Mouse (Mus musculus) midbrain, postnatal 0 days (tissue): Measurements from ENCODE around the gene Olfr891. TPM values are rescaled to one million over a fixed set of nuclear protein-coding genes. Genes with fewer than 3 reads are reported as not detected.
"Not testable (repeated sequence)": the region's sequence is repeated elsewhere in the genome, so short reads cannot be mapped to it uniquely, and the experiment has no call there.

Experiments
- ATAC-seq: fragments of 200-750 bp; cut with Nextera tagmentation; 2 replicates; pipeline ENCODE4 v1.8.0; 2017; ENCODE audit warnings: moderate number of reproducible peaks, mild to moderate bottlenecking, moderate TSS enrichment, moderate library complexity; ENCODE audit not compliant: low FRiP score
- DNase-seq: peaks from one replicate; pipeline ENCODE4 v3.0.0-alpha.2; 2015; ENCODE audit warnings: low spot score
- H3K27ac ChIP-seq: fragments of 300-500 bp; sonication (generic); 2 replicates; pipeline ENCODE4 v1.5.1; 2014; ENCODE audit warnings: low read depth, mild to moderate bottlenecking, low read length, mixed read lengths
- H3K27me3 ChIP-seq: fragments of 300-500 bp; sonication (generic); 2 replicates; pipeline ENCODE4 v1.6.1; 2014; ENCODE audit warnings: low read length, control low read depth, mixed read lengths; ENCODE audit not compliant: insufficient read depth
- H3K36me3 ChIP-seq: fragments of 300-500 bp; sonication (generic); 2 replicates; pipeline ENCODE4 v1.6.1; 2014; ENCODE audit warnings: low read length, control low read depth, mixed read lengths; ENCODE audit not compliant: insufficient read depth
- H3K4me1 ChIP-seq: fragments of 300-500 bp; sonication (generic); 2 replicates; pipeline ENCODE4 v1.6.1; 2014; ENCODE audit warnings: mild to moderate bottlenecking, control low read depth, antibody characterized with exemption, low read length, mixed read lengths; ENCODE audit not compliant: insufficient read depth
- H3K4me2 ChIP-seq: fragments of 300-500 bp; sonication (generic); 2 replicates; pipeline ENCODE4 v1.6.1; 2014; ENCODE audit warnings: low read depth, mild to moderate bottlenecking, low read length, mixed read lengths; ENCODE audit not compliant: poor library complexity, severe bottlenecking
- H3K4me3 ChIP-seq: fragments of 300-500 bp; sonication (generic); 2 replicates; pipeline ENCODE4 v1.5.1; 2014; ENCODE audit warnings: low read depth, mild to moderate bottlenecking, low read length, moderate library complexity
- H3K9ac ChIP-seq: fragments of 300-500 bp; sonication (generic); replicated peaks from 2 replicates; pipeline ENCODE4 v1.6.1; 2014; ENCODE audit warnings: mild to moderate bottlenecking, low read length, moderate library complexity, mixed read lengths; ENCODE audit not compliant: poor library complexity, severe bottlenecking
- H3K9me3 ChIP-seq: fragments of 300-500 bp; sonication (generic); 2 replicates; pipeline ENCODE4 v1.6.1; 2016; ENCODE audit warnings: low read length, control low read depth
- CTCF ChIP-seq: IDR thresholded peaks from 2 replicates; pipeline ENCODE4 v1.5.1; 2016; ENCODE audit warnings: antibody characterized with exemption, mild to moderate bottlenecking
- WGBS: fragments of 180-500 bp; shearing (Covaris S2); extraction: QIAGEN DNeasy Blood & Tissue Kit; methylation state at CpG from one replicate; pipeline ENCODE4 v1.1.7; 2014; 5-methylcytosine and 5-hydroxymethylcytosine counted together
- polyA plus RNA-seq: library from polyadenylated mRNA; unstranded; fragments of >200 nt; fragmentation: Nextera tagmentation; extraction: Ambion mirVana; gene quantifications from 2 replicates; pipeline ENCODE4 v1.2.1, GENCODE M21; 2015
- total RNA-seq: library from RNA; depleted of rRNA; stranded (reverse); fragments of >200 nt; gene quantifications from 2 replicates; pipeline ENCODE4 v1.2.3, GENCODE M21; 2014; rRNA removed

The Olfr891 gene
- total RNA-seq: not detected in 2 replicates
- polyA plus RNA-seq: not detected in 2 replicates

GRCm38 (mm10) chr9:38180721-38181120 lies at the start of gene Olfr891:
Gene Olfr891 (minus strand): TSS chr9:38180821.
- no peaks in the 10 kb centered on the region for H3K4me1 ChIP-seq
- no peaks in the 10 kb centered on the region for H3K36me3 ChIP-seq
- no peak within 1 kb of the TSS for H3K9ac ChIP-seq
- WGBS: 81% methylated on average over 1 of the region's 1 CpGs
- H3K9me3 ChIP-seq: no peaks in the 10 kb centered on the region
- no peak within 1 kb of the TSS for H3K27ac ChIP-seq
- TF ChIP-seq CTCF: no peak
- H3K27me3 ChIP-seq: no peaks in the 10 kb centered on the region
- no peak for ATAC-seq
- H3K4me3 ChIP-seq: no peak within 1 kb of the TSS
- DNase-seq: no peak
- H3K4me2 ChIP-seq: no peak within 1 kb of the TSS

GRCm38 (mm10) chr9:38217755-38218154 lies 37.1 kb upstream of the Olfr891 start, which contains the start of gene Olfr894:
Gene Olfr894 (plus strand): TSS chr9:38218055.
- H3K9me3 ChIP-seq: no peaks in the 10 kb centered on the region
- no peak within 1 kb of the TSS for H3K27ac ChIP-seq
- no peak within 1 kb of the TSS for H3K9ac ChIP-seq
- DNase-seq (no peak), ATAC-seq (no peak)
- H3K4me3 ChIP-seq: no peak within 1 kb of the TSS
- no peak for TF ChIP-seq CTCF
- no peaks in the 10 kb centered on the region for H3K36me3 ChIP-seq
- no peak within 1 kb of the TSS for H3K4me2 ChIP-seq
- no peaks in the 10 kb centered on the region for H3K27me3 ChIP-seq
- no peaks in the 10 kb centered on the region for H3K4me1 ChIP-seq

- TF ChIP-seq CTCF: no peak
- DNase-seq (no peak), ATAC-seq (no peak)
- H3K4me3 ChIP-seq: no peak within 1 kb of the TSS
- no peaks in the 10 kb centered on the region for H3K27me3 ChIP-seq
- no peaks in the 10 kb centered on the region for H3K9me3 ChIP-seq
- H3K4me1 ChIP-seq: no peaks in the 10 kb centered on the region
- H3K36me3 ChIP-seq: no peaks in the 10 kb centered on the region
- H3K4me2 ChIP-seq: no peak within 1 kb of the TSS
- 73% methylated on average over 3 of the region's 3 CpGs for WGBS
- H3K27ac ChIP-seq: no peak within 1 kb of the TSS
- no peak within 1 kb of the TSS for H3K9ac ChIP-seq
These were observed 27.4 kb upstream of the Olfr891 start, which contains the start of gene Olfr893 for GRCm38 (mm10) chr9:38208065-38208464. Gene Olfr893 (plus strand): TSS chr9:38208365.

- not testable (repeated sequence) for DNase-seq, H3K27me3 ChIP-seq, H3K4me1 ChIP-seq, H3K9ac ChIP-seq, H3K27ac ChIP-seq, H3K4me3 ChIP-seq, H3K9me3 ChIP-seq, ATAC-seq, H3K36me3 ChIP-seq, H3K4me2 ChIP-seq
- WGBS: 47% methylated on average over 2 of the region's 2 CpGs
These were observed 12.3 kb downstream of the Olfr891 start for GRCm38 (mm10) chr9:38168341-38168740.

- Histone ChIP-seq H3K27me3 (no peaks in the 10 kb centered on the region), H3K36me3 (no peaks in the 10 kb centered on the region), H3K4me3 (no peak within 1 kb of the TSS), H3K27ac (no peak within 1 kb of the TSS), H3K9me3 (no peaks in the 10 kb centered on the region), H3K9ac (no peak within 1 kb of the TSS), H3K4me2 (no peak within 1 kb of the TSS), H3K4me1 (no peaks in the 10 kb centered on the region)
- no peak for TF ChIP-seq CTCF
- DNase-seq: no peak
- ATAC-seq: no peak
These were observed 38.4 kb downstream of the Olfr891 start, which contains the start of gene Olfr890 for GRCm38 (mm10) chr9:38142217-38142616. Gene Olfr890 (plus strand): TSS chr9:38142517.

Other genes with a start within 250 kb of the Olfr891 start
- gene Olfr881, start 189.0 kb downstream of the Olfr891 start, total RNA-seq: not detected in 2 replicates
- gene Olfr881, start 189.0 kb downstream of the Olfr891 start, polyA plus RNA-seq: not detected in 2 replicates
- not detected in 2 replicates for gene Olfr883, start 155.0 kb downstream of the Olfr891 start, total RNA-seq
- not detected in 2 replicates for gene Olfr883, start 155.0 kb downstream of the Olfr891 start, polyA plus RNA-seq
- gene Olfr884, start 134.3 kb downstream of the Olfr891 start, total RNA-seq: not detected in 2 replicates
- not detected in 2 replicates for gene Olfr884, start 134.3 kb downstream of the Olfr891 start, polyA plus RNA-seq
- gene Olfr885, start 119.5 kb downstream of the Olfr891 start, total RNA-seq: not detected in 2 replicates
- not detected in 2 replicates for gene Olfr885, start 119.5 kb downstream of the Olfr891 start, polyA plus RNA-seq
- not detected in 2 replicates for gene Olfr887, start 96.7 kb downstream of the Olfr891 start, total RNA-seq
- gene Olfr887, start 96.7 kb downstream of the Olfr891 start, polyA plus RNA-seq: not detected in 2 replicates
- gene Olfr888, start 72.7 kb downstream of the Olfr891 start, total RNA-seq: not detected in 2 replicates
- not detected in 2 replicates for gene Olfr888, start 72.7 kb downstream of the Olfr891 start, polyA plus RNA-seq
- gene Olfr889, start 65.6 kb downstream of the Olfr891 start, total RNA-seq: not detected in 2 replicates
- gene Olfr889, start 65.6 kb downstream of the Olfr891 start, polyA plus RNA-seq: 0.04 TPM in 1 of 2 replicates, not detected in the other
- gene Olfr890, start 38.3 kb downstream of the Olfr891 start, total RNA-seq: not detected in 2 replicates
- gene Olfr890, start 38.3 kb downstream of the Olfr891 start, polyA plus RNA-seq: not detected in 2 replicates
- gene Olfr893, start 27.5 kb upstream of the Olfr891 start, total RNA-seq: not detected in 2 replicates
- not detected in 2 replicates for gene Olfr893, start 27.5 kb upstream of the Olfr891 start, polyA plus RNA-seq
- gene Olfr894, start 37.2 kb upstream of the Olfr891 start, total RNA-seq: not detected in 2 replicates
- not detected in 2 replicates for gene Olfr894, start 37.2 kb upstream of the Olfr891 start, polyA plus RNA-seq
- not detected in 2 replicates for gene Olfr143, start 72.0 kb upstream of the Olfr891 start, total RNA-seq
- not detected in 2 replicates for gene Olfr143, start 72.0 kb upstream of the Olfr891 start, polyA plus RNA-seq
- not detected in 2 replicates for gene Olfr895, start 87.0 kb upstream of the Olfr891 start, total RNA-seq
- gene Olfr895, start 87.0 kb upstream of the Olfr891 start, polyA plus RNA-seq: not detected in 2 replicates
- gene Olfr896-ps1, start 110.3 kb upstream of the Olfr891 start, total RNA-seq: not detected in 2 replicates
- gene Olfr896-ps1, start 110.3 kb upstream of the Olfr891 start, polyA plus RNA-seq: not detected in 2 replicates
- gene Olfr25, start 148.2 kb upstream of the Olfr891 start, total RNA-seq: not detected in 2 replicates
- gene Olfr25, start 148.2 kb upstream of the Olfr891 start, polyA plus RNA-seq: not detected in 2 replicates
- not detected in 2 replicates for gene Olfr898, start 167.6 kb upstream of the Olfr891 start, total RNA-seq
- gene Olfr898, start 167.6 kb upstream of the Olfr891 start, polyA plus RNA-seq: not detected in 2 replicates
- not detected in 2 replicates for gene Olfr250, start 186.1 kb upstream of the Olfr891 start, total RNA-seq
- gene Olfr250, start 186.1 kb upstream of the Olfr891 start, polyA plus RNA-seq: not detected in 2 replicates
- gene Olfr251, start 196.3 kb upstream of the Olfr891 start, total RNA-seq: not detected in 2 replicates
- not detected in 2 replicates for gene Olfr251, start 196.3 kb upstream of the Olfr891 start, polyA plus RNA-seq
- gene Olfr147, start 220.9 kb upstream of the Olfr891 start, total RNA-seq: not detected in 2 replicates
- gene Olfr147, start 220.9 kb upstream of the Olfr891 start, polyA plus RNA-seq: not detected in 2 replicates
- not detected in 2 replicates for gene Olfr901, start 248.6 kb upstream of the Olfr891 start, total RNA-seq
- not detected in 2 replicates for gene Olfr901, start 248.6 kb upstream of the Olfr891 start, polyA plus RNA-seq